Mouse (Mus musculus) liver, adult 2 months (tissue): ENCODE measurements at regions not wholly inside any gene's neighbourhood (a gene's known extent, or its start where the extent isn't known, plus 50 kb on each side); places are given as distances from the start of the nearest gene placed in this dataset.

Experiments used
- CTCF ChIP-seq: fragments of 200-500 bp; IDR thresholded peaks from 2 replicates; pipeline ENCODE4 v1.5.1; 2011; ENCODE audit warnings: low read depth, low read length, control low read depth
- POLR2A ChIP-seq: fragments of 200-500 bp; IDR thresholded peaks from 2 replicates; pipeline ENCODE4 v1.6.1; 2011; ENCODE audit warnings: low read length, control low read depth; ENCODE audit not compliant: insufficient read depth; ENCODE audit errors: extremely low read depth

- TF ChIP-seq POLR2A = no peak
- TF ChIP-seq CTCF = no peak
Observed at GRCm38 (mm10) chr1:121830242-121830641, 262.5 kb upstream of the Ddx18 start.
